Mouse (Mus musculus) lung, embryonic 15.5 days (tissue): ENCODE results near the gene Atp9a. TPM values are rescaled to one million over a fixed set of nuclear protein-coding genes. Genes with fewer than 3 reads are reported as not detected.

Experiments
- ATAC-seq: fragments of 200-750 bp; cut with Nextera tagmentation; 2 replicates; pipeline ENCODE4 v1.8.0; 2017; ENCODE audit warnings: moderate number of reproducible peaks, borderline replicate concordance; ENCODE audit not compliant: low FRiP score, low TSS enrichment; ENCODE audit errors: extremely low read depth
- H3K27ac ChIP-seq: fragments of 300-500 bp; sonication (generic); 2 replicates; pipeline ENCODE4 v1.5.1; 2015; ENCODE audit warnings: moderate library complexity, mild to moderate bottlenecking, inconsistent platforms
- H3K27me3 ChIP-seq: fragments of 300-500 bp; sonication (generic); 2 replicates; pipeline ENCODE4 v1.6.1; 2015; ENCODE audit warnings: inconsistent platforms
- H3K36me3 ChIP-seq: fragments of 300-500 bp; sonication (generic); 2 replicates; pipeline ENCODE4 v1.6.1; 2015; ENCODE audit warnings: inconsistent platforms
- H3K4me1 ChIP-seq: fragments of 300-500 bp; sonication (generic); 2 replicates; pipeline ENCODE4 v1.6.1; 2015; ENCODE audit warnings: inconsistent platforms
- H3K4me2 ChIP-seq: fragments of 300-500 bp; sonication (generic); 2 replicates; pipeline ENCODE4 v1.6.1; 2015; ENCODE audit warnings: inconsistent platforms, mild to moderate bottlenecking, moderate library complexity
- H3K4me3 ChIP-seq: fragments of 300-500 bp; sonication (generic); 2 replicates; pipeline ENCODE4 v1.5.1; 2015; ENCODE audit warnings: mild to moderate bottlenecking, inconsistent platforms
- H3K9ac ChIP-seq: fragments of 300-500 bp; sonication (generic); 2 replicates; pipeline ENCODE4 v1.6.1; 2015; ENCODE audit warnings: inconsistent platforms
- H3K9me3 ChIP-seq: fragments of 300-500 bp; sonication (generic); 2 replicates; pipeline ENCODE4 v1.6.1; 2016; ENCODE audit warnings: inconsistent platforms
- WGBS: fragments of 180-500 bp; shearing (Covaris S2); methylation state at CpG from one replicate; pipeline ENCODE4 v1.1.7; 2015; 5-methylcytosine and 5-hydroxymethylcytosine counted together
- polyA plus RNA-seq: library from polyadenylated mRNA; unstranded; fragments of >200 nt; fragmentation: Nextera tagmentation; extraction: Ambion mirVana; gene quantifications from 2 replicates; pipeline ENCODE4 v1.2.1, GENCODE M21; 2015

The Atp9a gene
- 14.3 and 14.9 TPM in 2 replicates for polyA plus RNA-seq

GRCm38 (mm10) chr2:168742059-168742627 is at the start of gene Atp9a:
TSS of gene Atp9a (minus strand) at chr2:168742409.
- 6% methylated on average over 29 of the region's 33 CpGs for WGBS
- no peaks in the 10 kb centered on the region for H3K36me3 ChIP-seq
- peak; percentile 40; the same call in 1 of the 2 replicates for ATAC-seq
- H3K4me3 ChIP-seq = peak within 1 kb of the TSS; percentile 71
- H3K9me3 ChIP-seq = no peaks in the 10 kb centered on the region
- peak within 1 kb of the TSS; percentile 87 for H3K4me2 ChIP-seq
- H3K27ac ChIP-seq = peak within 1 kb of the TSS; percentile 86
- H3K4me1 ChIP-seq = peaks cover 3% of the 10 kb centered on the region; the same call in 1 of the 2 replicates
- H3K27me3 ChIP-seq = no peaks in the 10 kb centered on the region
- peak within 1 kb of the TSS; percentile 57 for H3K9ac ChIP-seq

DNA sequence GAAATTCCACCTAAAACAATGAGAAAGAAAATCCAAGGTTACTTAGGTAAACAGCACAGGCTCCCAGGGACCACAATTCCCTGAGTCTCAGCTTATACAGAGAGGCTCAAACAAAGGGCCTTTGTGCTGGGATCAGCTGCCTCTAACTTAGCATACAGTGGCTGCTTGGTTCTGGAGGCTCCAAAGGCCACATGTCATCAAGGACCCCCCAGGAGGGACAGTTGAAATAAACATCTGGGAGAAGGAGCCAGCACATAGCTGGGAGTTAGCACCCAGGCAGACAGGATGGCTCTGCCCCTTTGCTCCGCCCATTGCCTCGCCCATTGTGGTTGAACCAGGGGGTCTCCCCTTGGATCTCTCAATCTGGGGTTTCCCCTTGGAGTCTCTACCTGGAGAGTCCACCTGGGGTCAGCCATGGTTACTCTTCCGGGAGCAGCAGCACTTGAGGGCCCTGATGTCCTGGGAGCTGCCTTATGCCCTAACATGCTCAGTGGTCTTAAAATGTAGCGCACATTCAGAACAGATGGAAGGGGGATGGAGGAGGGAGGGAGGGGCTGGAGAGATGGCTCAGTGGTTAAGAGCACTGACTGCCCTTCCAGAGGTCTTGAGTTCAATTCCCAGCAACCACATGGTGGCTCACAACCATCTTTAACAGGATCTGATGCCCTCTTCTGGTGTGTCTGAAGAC is 49.0 kb upstream of the Atp9a start:
- 0 out of 2 replicates have a peak overlapping the region, but pooled peaks have one; percentile 16 for H3K27ac ChIP-seq
- H3K4me1 ChIP-seq = no peaks in the 10 kb centered on the region
- no peaks in the 10 kb centered on the region for H3K9me3 ChIP-seq
- ATAC-seq = no peak
- WGBS = 62% methylated on average over 4 of the region's 4 CpGs
- no peaks in the 10 kb centered on the region for H3K36me3 ChIP-seq
- H3K4me2 ChIP-seq = no peak overlapping the region
- H3K9ac ChIP-seq = no peak overlapping the region
- no peak overlapping the region for H3K4me3 ChIP-seq
- no peaks in the 10 kb centered on the region for H3K27me3 ChIP-seq

GRCm38 (mm10) chr2:168786174-168786573 is 44.0 kb upstream of the Atp9a start:
- no peak for ATAC-seq
- no peaks in the 10 kb centered on the region for H3K4me1 ChIP-seq
- H3K9me3 ChIP-seq = no peaks in the 10 kb centered on the region
- no peak overlapping the region for H3K4me2 ChIP-seq
- 87% methylated on average over 9 of the region's 9 CpGs for WGBS
- no peak overlapping the region for H3K4me3 ChIP-seq
- H3K27me3 ChIP-seq = no peaks in the 10 kb centered on the region
- no peak overlapping the region for H3K9ac ChIP-seq
- H3K36me3 ChIP-seq = no peaks in the 10 kb centered on the region
- no peak overlapping the region for H3K27ac ChIP-seq

- Histone ChIP-seq H3K27me3 (no peaks in the 10 kb centered on the region), H3K4me3 (no peak overlapping the region), H3K4me2 (no peak overlapping the region), H3K9me3 (no peaks in the 10 kb centered on the region), H3K27ac (no peak overlapping the region), H3K4me1 (no peaks in the 10 kb centered on the region), H3K36me3 (no peaks in the 10 kb centered on the region), H3K9ac (no peak overlapping the region)
- WGBS = 48% methylated on average over 9 of the region's 9 CpGs
- no peak for ATAC-seq
Measured at GRCm38 (mm10) chr2:168780596-168780995, 38.4 kb upstream of the Atp9a start.

GRCm38 (mm10) chr2:168780024-168780423 is 37.8 kb upstream of the Atp9a start:
- Histone ChIP-seq H3K4me1 (no peaks in the 10 kb centered on the region), H3K27ac (no peak overlapping the region), H3K9me3 (no peaks in the 10 kb centered on the region), H3K36me3 (no peaks in the 10 kb centered on the region), H3K27me3 (no peaks in the 10 kb centered on the region), H3K9ac (no peak overlapping the region), H3K4me2 (no peak overlapping the region), H3K4me3 (no peak overlapping the region)
- ATAC-seq = no peak
- 17% methylated on average over 9 of the region's 9 CpGs for WGBS

GRCm38 (mm10) chr2:168777481-168777880 is 35.3 kb upstream of the Atp9a start:
- Histone ChIP-seq H3K4me3 (no peak overlapping the region), H3K4me2 (no peak overlapping the region), H3K27ac (no peak overlapping the region), H3K9me3 (no peaks in the 10 kb centered on the region), H3K4me1 (no peaks in the 10 kb centered on the region), H3K27me3 (no peaks in the 10 kb centered on the region), H3K9ac (no peak overlapping the region), H3K36me3 (no peaks in the 10 kb centered on the region)
- no peak for ATAC-seq

GRCm38 (mm10) chr2:168776238-168776637 is 34.0 kb upstream of the Atp9a start:
- no peaks in the 10 kb centered on the region for H3K36me3 ChIP-seq
- H3K27ac ChIP-seq = no peak overlapping the region
- no peaks in the 10 kb centered on the region; the same call in 1 of the 2 replicates for H3K27me3 ChIP-seq
- H3K4me2 ChIP-seq = no peak overlapping the region
- no peak overlapping the region for H3K9ac ChIP-seq
- no peak for ATAC-seq
- H3K9me3 ChIP-seq = no peaks in the 10 kb centered on the region
- no peak overlapping the region for H3K4me3 ChIP-seq
- 76% methylated on average over 3 of the region's 3 CpGs for WGBS
- no peaks in the 10 kb centered on the region for H3K4me1 ChIP-seq

DNA sequence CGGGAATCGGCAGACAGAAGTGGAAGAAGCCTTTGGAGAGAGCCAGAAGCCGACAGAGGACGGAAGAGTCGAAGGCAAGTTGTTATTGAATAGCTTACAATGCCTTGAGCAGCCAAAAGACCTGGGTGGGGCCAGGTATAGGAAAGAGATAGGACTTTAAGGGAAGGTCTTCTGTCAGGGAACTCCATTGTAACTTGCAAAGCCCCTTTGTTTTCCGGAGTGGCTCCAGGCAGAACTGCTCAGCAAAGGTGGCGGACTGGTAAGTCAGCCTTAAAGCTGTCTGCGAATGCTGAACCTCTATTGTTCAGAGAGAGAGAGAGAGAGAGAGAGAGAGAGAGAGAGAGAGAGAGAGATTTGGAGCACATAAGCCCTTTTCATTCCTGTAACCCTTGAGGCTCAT is 27.1 kb upstream of the Atp9a start:
- Histone ChIP-seq H3K4me3 (no peak overlapping the region), H3K9me3 (no peaks in the 10 kb centered on the region), H3K27me3 (peaks cover 67% of the 10 kb centered on the region), H3K9ac (no peak overlapping the region), H3K4me1 (peaks cover 24% of the 10 kb centered on the region), H3K27ac (no peak overlapping the region), H3K36me3 (no peaks in the 10 kb centered on the region), H3K4me2 (no peak overlapping the region)
- ATAC-seq = no peak
- WGBS = 48% methylated on average over 8 of the region's 8 CpGs

DNA sequence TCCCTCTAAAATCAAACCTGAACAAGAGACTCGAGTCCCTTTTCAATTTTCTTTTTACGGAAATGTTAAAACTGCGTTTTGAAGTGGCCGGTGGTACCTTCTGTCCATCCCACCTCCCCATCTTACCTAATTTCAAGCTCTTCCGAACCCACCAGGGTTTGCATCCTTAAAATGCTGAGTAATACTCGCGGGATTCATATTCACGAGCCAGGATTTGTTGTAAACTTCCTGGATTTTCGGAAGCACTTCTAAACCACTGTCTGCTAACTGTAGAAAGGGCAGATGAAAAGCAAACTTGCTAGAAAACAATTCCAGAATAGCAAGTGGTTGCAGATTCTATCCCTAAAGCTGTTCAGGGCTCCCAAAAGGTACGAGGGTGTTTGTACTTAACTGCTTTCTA is 25.4 kb upstream of the Atp9a start, which contains the start of gene Sall4:
TSS of gene Sall4 (minus strand) at position 362 of the 400 bp plus-strand sequence.
- Histone ChIP-seq H3K9ac (no peak within 1 kb of the TSS), H3K27ac (no peak within 1 kb of the TSS), H3K4me3 (peak within 1 kb of the TSS; percentile 41), H3K36me3 (no peaks in the 10 kb centered on the region), H3K9me3 (no peaks in the 10 kb centered on the region), H3K4me2 (peak within 1 kb of the TSS; percentile 80), H3K4me1 (peaks cover 25% of the 10 kb centered on the region), H3K27me3 (peaks cover 84% of the 10 kb centered on the region)
- 11% methylated on average over 10 of the region's 10 CpGs for WGBS
- no peak for ATAC-seq

GRCm38 (mm10) chr2:168766538-168767361 is 24.5 kb upstream of the Atp9a start:
- no peak for ATAC-seq
- Histone ChIP-seq H3K36me3 (no peaks in the 10 kb centered on the region), H3K4me1 (peaks cover 33% of the 10 kb centered on the region), H3K27ac (no peak overlapping the region), H3K4me2 (peak overlapping the region; percentile 80), H3K4me3 (peak overlapping the region; percentile 41), H3K9me3 (no peaks in the 10 kb centered on the region), H3K9ac (no peak overlapping the region), H3K27me3 (peaks cover 92% of the 10 kb centered on the region)
- WGBS = under 1% methylated on average over 52 of the region's 52 CpGs

DNA sequence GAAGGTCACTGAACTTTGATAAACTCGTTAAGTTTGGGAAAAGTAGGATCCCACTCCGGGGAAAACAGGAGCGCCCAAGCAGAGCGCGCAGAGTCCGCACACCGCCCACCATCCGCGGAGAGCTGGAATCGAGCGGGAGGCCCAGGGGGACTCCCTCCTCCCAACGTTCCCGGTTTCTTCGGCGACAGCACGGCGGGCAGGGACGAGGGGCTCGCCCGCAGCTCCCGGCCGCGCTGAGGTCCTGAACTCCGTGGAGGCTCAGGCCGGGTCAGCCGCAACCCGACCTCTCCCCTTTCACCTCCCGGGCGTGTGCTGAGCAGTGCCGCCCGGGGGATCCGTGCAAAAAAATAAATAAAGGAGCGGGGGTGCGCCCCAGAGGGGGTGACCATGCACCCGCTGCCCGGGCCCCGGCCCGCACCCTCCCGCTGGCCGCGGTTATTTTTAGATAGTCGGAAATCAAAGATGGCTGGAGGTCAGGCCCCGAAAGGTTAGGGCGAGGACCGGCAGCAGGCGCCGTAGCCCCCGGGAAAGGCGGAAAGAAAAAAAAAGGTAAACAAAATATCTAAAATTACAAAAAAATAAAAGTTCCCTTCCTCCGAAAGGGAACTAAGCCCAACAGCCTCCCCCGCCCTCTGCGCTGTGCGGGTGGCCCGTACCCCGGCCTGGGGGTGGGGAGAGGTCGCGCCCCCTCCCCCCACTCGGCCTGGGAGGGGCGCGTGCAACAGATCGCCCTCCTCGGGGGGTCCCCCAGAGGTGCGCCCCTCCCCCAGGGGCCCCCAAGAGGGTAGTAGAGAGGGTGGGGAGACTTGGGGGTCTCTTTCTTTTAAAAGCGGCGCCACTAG is 23.7 kb upstream of the Atp9a start:
- Histone ChIP-seq H3K9ac (no peak overlapping the region), H3K27me3 (peaks cover 100% of the 10 kb centered on the region), H3K4me1 (peaks cover 33% of the 10 kb centered on the region), H3K9me3 (no peaks in the 10 kb centered on the region), H3K4me3 (peak overlapping the region; percentile 41), H3K27ac (no peak overlapping the region), H3K4me2 (peak overlapping the region; percentile 80), H3K36me3 (no peaks in the 10 kb centered on the region)
- WGBS = under 1% methylated on average over 58 of the region's 65 CpGs
- ATAC-seq = peak; percentile 17; the same call in 1 of the 2 replicates
